Mouse (Mus musculus): Measurements from ENCODE around the gene Sim2. TPM values are rescaled to one million over a fixed set of nuclear protein-coding genes. Genes with fewer than 3 reads are reported as not detected.

Sim2 gene
- polyA plus RNA-seq, 2 experiments = 0.02 TPM; not detected in 1

DNA sequence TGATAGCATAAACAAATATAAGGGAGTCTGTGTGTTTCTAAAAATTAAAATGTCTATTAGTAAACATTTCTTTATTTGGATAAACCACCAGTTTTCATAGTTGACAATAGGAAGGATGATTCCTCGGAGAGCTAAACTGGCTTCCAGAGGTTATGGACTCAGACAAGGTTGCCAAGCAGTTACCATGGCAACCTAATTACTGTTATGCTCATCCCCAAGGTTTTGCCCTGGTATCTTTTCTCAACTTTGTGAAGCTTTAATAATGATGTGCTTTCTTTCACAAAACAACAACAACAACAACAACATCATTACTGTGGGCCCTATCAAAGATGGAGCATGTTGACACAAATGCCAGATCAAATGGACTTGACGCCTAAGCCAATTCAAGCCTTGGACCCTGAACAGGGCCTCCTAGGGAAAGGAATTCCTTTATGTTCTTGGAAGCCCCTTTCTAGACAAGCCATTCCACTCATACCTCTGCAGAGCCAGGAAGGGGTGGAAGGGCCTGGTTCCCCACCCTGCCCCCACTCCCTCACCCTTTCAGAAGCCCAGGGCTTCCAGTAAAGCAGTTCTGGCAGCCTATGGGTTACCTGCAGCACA, 43.6 kb downstream of the Sim2 start:
- Histone ChIP-seq H3K27me3 (ENCODE audit: control insufficient read depth, insufficient read depth, low read length) (peaks cover 30% of the 10 kb centered on the region), H3K4me3 (ENCODE audit: insufficient read depth in 1 of 2, low read depth in 2 of 2, low read length in 2 of 2) (no peak overlapping the region)
- DNase-seq (ENCODE audit: low read depth in 3 of 3, low spot score in 3 of 3) = no peak

DNA sequence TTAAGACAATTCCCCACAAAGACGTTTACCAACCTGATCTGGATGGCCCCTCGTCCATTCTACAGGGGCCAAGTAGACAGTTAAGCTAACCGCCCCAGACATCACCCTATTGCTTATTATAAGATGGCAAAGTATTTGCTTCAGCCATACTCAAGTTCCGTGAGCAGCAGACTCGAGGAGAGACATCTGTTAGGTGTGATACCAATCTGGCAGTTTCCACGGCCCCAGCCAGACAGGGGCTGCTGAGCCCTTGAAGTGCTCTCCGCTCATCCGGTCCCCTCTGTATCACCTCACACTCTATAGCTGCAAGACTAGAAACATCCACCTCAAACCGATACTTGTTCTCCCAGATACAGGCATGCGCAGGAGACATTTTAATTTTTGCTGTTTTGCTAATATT, 49.5 kb downstream of the Sim2 start:
- Histone ChIP-seq H3K4me3 (ENCODE audit: insufficient read depth in 1 of 2, low read depth in 2 of 2, low read length in 2 of 2) (no peak overlapping the region), H3K27me3 (ENCODE audit: control insufficient read depth, insufficient read depth, low read length) (no peaks in the 10 kb centered on the region), H3K36me3 (replicated peaks; ENCODE audit: control insufficient read depth, insufficient read depth, low read depth) (no peaks in the 10 kb centered on the region), H3K9ac (replicated peaks) (no peak overlapping the region), H3K9me3 (ENCODE audit: control insufficient read depth, low read length) (no peaks in the 10 kb centered on the region), H3K4me2 (ENCODE audit: low read depth) (no peak overlapping the region), H3K27ac (no peak overlapping the region), H3K4me1 (replicated peaks; ENCODE audit: control insufficient read depth in 2 of 2, insufficient read depth in 2 of 2, low read length in 1 of 2) (no peaks in the 10 kb centered on the region)
- no peak for DNase-seq (ENCODE audit: low read depth in 3 of 3, low spot score in 3 of 3)
- no peak for ATAC-seq (ENCODE audit: insufficient read depth)
- 75% methylated on average over 10 of the region's 10 CpGs for WGBS (ENCODE audit: insufficient replicate concordance)
- TF ChIP-seq CTCF (IDR thresholded peaks at IDR 0.05; ENCODE audit: low read depth) (no peak), EP300 (IDR thresholded peaks at IDR 0.05; ENCODE audit: low read depth) (no peak)

More for the DNA sequence above, 43.6 kb downstream of the Sim2 start:
- no peak for TF ChIP-seq EP300 (IDR thresholded peaks at IDR 0.05; ENCODE audit: low read depth)
- TF ChIP-seq CTCF (IDR thresholded peaks at IDR 0.05; ENCODE audit: low read depth) = no peak
- H3K27ac ChIP-seq = no peak overlapping the region
- H3K4me1 ChIP-seq (replicated peaks; ENCODE audit: control insufficient read depth in 2 of 2, insufficient read depth in 2 of 2, low read length in 1 of 2) = no peaks in the 10 kb centered on the region
- WGBS (ENCODE audit: insufficient replicate concordance) = 71% methylated on average over 2 of the region's 2 CpGs
- H3K9ac ChIP-seq (replicated peaks) = no peak overlapping the region
- H3K4me2 ChIP-seq (ENCODE audit: low read depth) = no peak overlapping the region
- H3K36me3 ChIP-seq (replicated peaks; ENCODE audit: control insufficient read depth, insufficient read depth, low read depth) = no peaks in the 10 kb centered on the region
- ATAC-seq (ENCODE audit: insufficient read depth) = no peak
- H3K9me3 ChIP-seq (ENCODE audit: control insufficient read depth, low read length) = no peaks in the 10 kb centered on the region

DNA sequence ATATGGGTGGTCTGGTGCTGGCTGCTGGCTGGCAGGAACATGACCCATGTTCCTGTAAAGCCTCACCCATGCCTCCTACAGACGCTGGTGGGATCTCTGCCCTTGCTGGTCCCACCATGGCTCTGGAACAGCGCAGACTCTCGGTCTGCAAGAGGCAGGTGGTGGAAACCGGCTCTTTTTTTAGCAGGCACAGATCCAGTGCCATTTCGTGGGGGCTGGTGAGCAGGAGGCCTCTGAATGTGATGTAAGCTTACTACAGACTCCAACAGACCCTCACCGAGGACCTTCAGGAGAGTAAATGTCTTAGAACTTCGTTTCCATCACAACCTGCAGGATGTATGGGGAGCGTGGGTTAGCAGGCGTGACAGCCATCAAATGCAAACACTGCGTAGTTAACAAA, 56.0 kb downstream of the Sim2 start:
- DNase-seq (ENCODE audit: low read depth in 3 of 3, low spot score in 3 of 3) = no peak
- TF ChIP-seq CTCF (IDR thresholded peaks at IDR 0.05; ENCODE audit: low read depth) = no peak
- TF ChIP-seq EP300 (IDR thresholded peaks at IDR 0.05; ENCODE audit: low read depth) = no peak
- WGBS (ENCODE audit: insufficient replicate concordance) = 58% methylated on average over 10 of the region's 10 CpGs

DNA sequence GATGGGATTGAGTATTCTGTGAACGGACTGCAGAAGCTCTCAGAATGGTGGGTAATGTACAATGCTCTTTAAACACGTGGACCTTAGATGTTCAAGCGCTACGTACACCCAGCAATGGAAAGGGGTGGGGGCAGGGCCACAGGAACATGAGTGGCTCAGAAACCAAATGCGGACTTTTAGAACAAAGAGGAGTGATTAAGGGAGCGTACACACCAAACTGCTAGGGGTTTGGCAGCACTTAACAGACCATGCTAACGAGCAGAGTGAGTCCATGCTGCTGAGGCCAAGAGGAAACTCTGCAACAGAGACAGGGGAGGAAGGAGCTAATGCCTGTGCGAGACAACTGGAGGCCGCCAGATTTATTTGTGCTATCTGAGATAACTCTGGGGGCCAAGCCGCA, 58.6 kb downstream of the Sim2 start:
- Histone ChIP-seq H3K4me3 (ENCODE audit: insufficient read depth in 1 of 2, low read depth in 2 of 2, low read length in 2 of 2) (no peak overlapping the region), H3K9ac (replicated peaks) (no peak overlapping the region), H3K4me2 (ENCODE audit: low read depth) (no peak overlapping the region), H3K27ac (no peak overlapping the region), H3K4me1 (replicated peaks; ENCODE audit: control insufficient read depth in 2 of 2, insufficient read depth in 2 of 2, low read length in 1 of 2) (peaks cover 0 to 4% of the 10 kb centered on the region in 2 experiments; a peak in 1 of 4 replicates), H3K27me3 (ENCODE audit: control insufficient read depth, insufficient read depth, low read length) (peaks cover 3% of the 10 kb centered on the region; the same call in 1 of the 2 replicates), H3K9me3 (ENCODE audit: control insufficient read depth, low read length) (no peaks in the 10 kb centered on the region), H3K36me3 (replicated peaks; ENCODE audit: control insufficient read depth, insufficient read depth, low read depth) (no peaks in the 10 kb centered on the region)
- ATAC-seq (ENCODE audit: insufficient read depth) (no peak), DNase-seq (ENCODE audit: low read depth in 3 of 3, low spot score in 3 of 3) (no peak)
- no peak for TF ChIP-seq CTCF (IDR thresholded peaks at IDR 0.05; ENCODE audit: low read depth)
- TF ChIP-seq EP300 (IDR thresholded peaks at IDR 0.05; ENCODE audit: low read depth) = no peak
- 33% methylated on average over 10 of the region's 10 CpGs for WGBS (ENCODE audit: insufficient replicate concordance)

More for the DNA sequence above, 56.0 kb downstream of the Sim2 start:
- Histone ChIP-seq H3K4me1 (replicated peaks; ENCODE audit: control insufficient read depth in 2 of 2, insufficient read depth in 2 of 2, low read length in 1 of 2) (peaks cover 0 to 4% of the 10 kb centered on the region in 2 experiments; a peak in 1 of 4 replicates), H3K4me2 (ENCODE audit: low read depth) (no peak overlapping the region), H3K27me3 (ENCODE audit: control insufficient read depth, insufficient read depth, low read length) (peaks cover 3% of the 10 kb centered on the region; the same call in 1 of the 2 replicates), H3K9ac (replicated peaks) (no peak overlapping the region), H3K27ac (no peak overlapping the region), H3K36me3 (replicated peaks; ENCODE audit: control insufficient read depth, insufficient read depth, low read depth) (no peaks in the 10 kb centered on the region), H3K4me3 (ENCODE audit: insufficient read depth in 1 of 2, low read depth in 2 of 2, low read length in 2 of 2) (no peak overlapping the region), H3K9me3 (ENCODE audit: control insufficient read depth, low read length) (no peaks in the 10 kb centered on the region)
- ATAC-seq (ENCODE audit: insufficient read depth) = no peak

DNA sequence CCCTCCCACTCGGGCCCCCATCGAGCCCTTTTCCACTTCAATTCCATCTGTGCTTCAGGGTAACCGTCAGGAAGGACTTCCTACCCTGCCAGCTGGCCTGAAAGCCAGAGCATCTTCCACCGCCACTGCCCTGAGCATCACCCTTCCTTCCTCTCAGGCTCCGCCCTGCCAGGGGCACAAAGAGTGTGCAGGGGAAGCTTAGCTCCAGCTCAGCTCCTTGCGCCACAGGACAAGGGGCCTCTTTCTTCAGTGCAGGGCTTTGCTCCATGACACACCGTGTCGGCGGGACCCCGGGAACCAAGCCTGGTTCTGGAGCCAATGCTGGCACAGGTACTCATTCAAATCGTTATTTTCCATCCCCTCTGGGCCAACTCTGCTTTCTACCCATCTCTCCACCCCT, 63.4 kb downstream of the Sim2 start:
- ATAC-seq (ENCODE audit: insufficient read depth) (no peak), DNase-seq (ENCODE audit: low read depth in 3 of 3, low spot score in 3 of 3) (no peak)
- H3K9me3 ChIP-seq (ENCODE audit: control insufficient read depth, low read length) = no peaks in the 10 kb centered on the region
- no peak overlapping the region for H3K9ac ChIP-seq (replicated peaks)
- no peak overlapping the region for H3K27ac ChIP-seq
- H3K27me3 ChIP-seq (ENCODE audit: control insufficient read depth, insufficient read depth, low read length) = no peaks in the 10 kb centered on the region
- no peaks in the 10 kb centered on the region for H3K36me3 ChIP-seq (replicated peaks; ENCODE audit: control insufficient read depth, insufficient read depth, low read depth)
- no peak overlapping the region for H3K4me3 ChIP-seq (ENCODE audit: insufficient read depth in 1 of 2, low read depth in 2 of 2, low read length in 2 of 2)
- H3K4me2 ChIP-seq (ENCODE audit: low read depth) = no peak overlapping the region
- TF ChIP-seq EP300 (IDR thresholded peaks at IDR 0.05; ENCODE audit: low read depth) (no peak), CTCF (IDR thresholded peaks at IDR 0.05; ENCODE audit: low read depth) (no peak)
- WGBS (ENCODE audit: insufficient replicate concordance) = 39% methylated on average over 11 of the region's 11 CpGs
- H3K4me1 ChIP-seq (replicated peaks; ENCODE audit: control insufficient read depth in 2 of 2, insufficient read depth in 2 of 2, low read length in 1 of 2) = peaks cover 9 to 21% of the 10 kb centered on the region in 2 experiments

Data from liver, embryonic 14.5 days (tissue).